Mouse (Mus musculus): ENCODE measurements at regions not wholly inside any gene's neighbourhood (a gene's known extent, or its start where the extent isn't known, plus 50 kb on each side); places are given as distances from the start of the nearest gene placed in this dataset.

- peak; percentile 58 for DNase-seq
Observed at GRCm38 (mm10) chr1:60823006-60823665, 63.7 kb upstream of the Ctla4 start.

GRCm38 (mm10) chr1:60824218-60825125 is 62.3 kb upstream of the Ctla4 start:
- peak; percentile 43 for DNase-seq

GRCm38 (mm10) chr1:60825256-60826186 is 61.3 kb upstream of the Ctla4 start:
- no peak for DNase-seq

GRCm38 (mm10) chr1:60826981-60827380 is 59.8 kb upstream of the Ctla4 start:
- no peak for DNase-seq

GRCm38 (mm10) chr1:60828152-60828551 is 58.6 kb upstream of the Ctla4 start:
- DNase-seq = no peak

- DNase-seq = peak; percentile 18
Observed at GRCm38 (mm10) chr1:60829849-60830248, 57.0 kb upstream of the Ctla4 start.

- no peak for DNase-seq
Observed at GRCm38 (mm10) chr1:60833668-60834067, 53.1 kb upstream of the Ctla4 start.
